Mouse (Mus musculus): Measurements from ENCODE around the gene Naip2. TPM values are rescaled to one million over a fixed set of nuclear protein-coding genes. Genes with fewer than 3 reads are reported as not detected.
"Not testable (repeated sequence)": the region's sequence is repeated elsewhere in the genome, so short reads cannot be mapped to it uniquely, and the experiment has no call there.

Gene Naip2
- under 1 TPM; 0.42 to 0.48 TPM for total RNA-seq (2021)
- long read RNA-seq, experiment 1: 0 reads
- long read RNA-seq, experiment 2: 0 reads

GRCm38 (mm10) chr13:100201659-100202333 is at the start of gene Naip2:
Naip2 (minus strand) TSS chr13:100202092.
- DNase-seq (ENCODE audit: extremely low spot score in 1 of 2, low spot score in 2 of 2); H3K27ac ChIP-seq; intact Hi-C loops (cut with DNase I); H3K4me3 ChIP-seq: not testable (repeated sequence)

- DNase-seq (ENCODE audit: extremely low spot score in 1 of 2, low spot score in 2 of 2); H3K4me3 ChIP-seq; intact Hi-C loops (cut with DNase I); H3K27ac ChIP-seq: not testable (repeated sequence)
Measured at GRCm38 (mm10) chr13:100246896-100247519, 45.1 kb upstream of the Naip2 start.

- H3K27ac ChIP-seq; intact Hi-C loops (cut with DNase I); DNase-seq (ENCODE audit: extremely low spot score in 1 of 2, low spot score in 2 of 2); H3K4me3 ChIP-seq: not testable (repeated sequence)
Measured at GRCm38 (mm10) chr13:100246223-100246622, 44.3 kb upstream of the Naip2 start, which contains the start of gene Naip5. Naip5 (minus strand) TSS chr13:100246323.

- H3K27ac ChIP-seq: no peak overlapping the region
- no peak for TF ChIP-seq CTCF (IDR thresholded peaks at IDR 0.05)
- no peak for DNase-seq (ENCODE audit: extremely low spot score in 1 of 2, low spot score in 2 of 2)
- no peak overlapping the region for H3K4me3 ChIP-seq
- intact Hi-C loops (cut with DNase I): no loop called here
Measured at GRCm38 (mm10) chr13:100243702-100244101, 41.8 kb upstream of the Naip2 start.

GRCm38 (mm10) chr13:100213683-100214082 is 11.8 kb upstream of the Naip2 start:
- H3K27ac ChIP-seq; H3K4me3 ChIP-seq; intact Hi-C loops (cut with DNase I); DNase-seq (ENCODE audit: extremely low spot score in 1 of 2, low spot score in 2 of 2): not testable (repeated sequence)

GRCm38 (mm10) chr13:100210540-100210939 is 8.6 kb upstream of the Naip2 start:
- DNase-seq (ENCODE audit: extremely low spot score in 1 of 2, low spot score in 2 of 2): no peak
- intact Hi-C loops (cut with DNase I): no loop called here
- TF ChIP-seq CTCF (IDR thresholded peaks at IDR 0.05): no peak
- Histone ChIP-seq H3K4me3 (no peak overlapping the region), H3K27ac (no peak overlapping the region)

GRCm38 (mm10) chr13:100203319-100203718 is 1.4 kb upstream of the Naip2 start:
- intact Hi-C loops (cut with DNase I): no loop called here
- TF ChIP-seq CTCF (IDR thresholded peaks at IDR 0.05): no peak
- Histone ChIP-seq H3K4me3 (no peak overlapping the region), H3K27ac (no peak overlapping the region)
- DNase-seq (ENCODE audit: extremely low spot score in 1 of 2, low spot score in 2 of 2): no peak

- intact Hi-C loops (cut with DNase I): no loop called here
- DNase-seq (ENCODE audit: extremely low spot score in 1 of 2, low spot score in 2 of 2): no peak
- Histone ChIP-seq H3K27ac (no peak overlapping the region), H3K4me3 (no peak overlapping the region)
- TF ChIP-seq CTCF (IDR thresholded peaks at IDR 0.05): no peak
Measured at GRCm38 (mm10) chr13:100200778-100201177, 1.1 kb downstream of the Naip2 start.

GRCm38 (mm10) chr13:100195421-100195820 is 6.5 kb downstream of the Naip2 start:
- DNase-seq (ENCODE audit: extremely low spot score in 1 of 2, low spot score in 2 of 2): no peak
- no peak for TF ChIP-seq CTCF (IDR thresholded peaks at IDR 0.05)
- intact Hi-C loops (cut with DNase I): no loop called here
- no peak overlapping the region for H3K27ac ChIP-seq
- H3K4me3 ChIP-seq: no peak overlapping the region

GRCm38 (mm10) chr13:100183111-100183510 is 18.8 kb downstream of the Naip2 start:
- H3K4me3 ChIP-seq; H3K27ac ChIP-seq; DNase-seq (ENCODE audit: extremely low spot score in 1 of 2, low spot score in 2 of 2); intact Hi-C loops (cut with DNase I): not testable (repeated sequence)

- H3K4me3 ChIP-seq; DNase-seq (ENCODE audit: extremely low spot score in 1 of 2, low spot score in 2 of 2); intact Hi-C loops (cut with DNase I); H3K27ac ChIP-seq: not testable (repeated sequence)
Measured at GRCm38 (mm10) chr13:100174360-100174759, 27.5 kb downstream of the Naip2 start.

GRCm38 (mm10) chr13:100166378-100166777 is 35.5 kb downstream of the Naip2 start:
- H3K27ac ChIP-seq; DNase-seq (ENCODE audit: extremely low spot score in 1 of 2, low spot score in 2 of 2); intact Hi-C loops (cut with DNase I); H3K4me3 ChIP-seq: not testable (repeated sequence)

- H3K27ac ChIP-seq; DNase-seq (ENCODE audit: extremely low spot score in 1 of 2, low spot score in 2 of 2); H3K4me3 ChIP-seq; intact Hi-C loops (cut with DNase I): not testable (repeated sequence)
Measured at GRCm38 (mm10) chr13:100162467-100162866, 39.4 kb downstream of the Naip2 start.

- intact Hi-C loops (cut with DNase I); H3K4me3 ChIP-seq; DNase-seq (ENCODE audit: extremely low spot score in 1 of 2, low spot score in 2 of 2); H3K27ac ChIP-seq: not testable (repeated sequence)
Measured at GRCm38 (mm10) chr13:100161171-100161870, 40.6 kb downstream of the Naip2 start.

Data from left cerebral cortex, adult 2 months (tissue).